Mouse (Mus musculus) kidney, postnatal 14 days (tissue): ENCODE data around the gene Gm20388.
"Not testable (repeated sequence)": the region's sequence is repeated elsewhere in the genome, so short reads cannot be mapped to it uniquely, and the experiment has no call there.

ENCODE experiments used
- DNase-seq: peaks from one replicate; pipeline ENCODE4 v3.0.0; 2022; ENCODE audit warnings: mixed read lengths

Gene Gm20388

DNA sequence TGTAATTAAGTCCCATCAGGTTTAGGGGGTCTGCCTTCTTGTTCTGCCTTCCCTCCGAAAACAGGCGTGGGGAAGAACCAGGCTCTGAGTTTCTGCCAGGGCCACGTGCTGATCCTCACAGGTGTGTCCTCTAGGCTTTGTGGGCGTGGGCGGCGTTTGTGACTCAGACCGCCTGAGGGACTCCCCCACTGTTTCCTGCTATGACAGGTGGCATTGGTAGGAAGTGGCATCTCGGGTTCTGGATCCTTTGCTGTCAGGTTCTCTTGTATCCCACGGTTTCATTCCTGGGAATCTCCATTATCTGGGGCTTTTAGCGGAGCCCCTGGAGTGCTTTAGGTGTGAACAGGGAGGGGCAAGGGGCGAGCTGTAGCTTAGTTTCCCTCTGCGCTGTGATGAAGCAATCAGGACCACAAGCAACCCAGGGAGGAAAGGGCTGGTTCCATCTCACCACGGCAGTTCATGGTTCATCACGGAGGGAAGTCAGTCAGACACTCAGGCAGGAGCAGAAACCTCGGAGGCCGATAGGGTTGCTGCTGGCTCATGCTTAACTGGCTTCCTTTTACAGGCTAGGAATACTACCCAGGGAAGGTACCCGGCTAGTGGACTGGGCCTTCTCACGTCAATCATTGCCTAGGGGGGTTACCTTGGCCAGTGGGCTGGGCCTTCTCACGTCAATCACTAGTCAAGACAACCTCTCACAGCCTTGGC is 791.3 kb downstream of the Gm20388 start:
- DNase-seq = no peak

DNA sequence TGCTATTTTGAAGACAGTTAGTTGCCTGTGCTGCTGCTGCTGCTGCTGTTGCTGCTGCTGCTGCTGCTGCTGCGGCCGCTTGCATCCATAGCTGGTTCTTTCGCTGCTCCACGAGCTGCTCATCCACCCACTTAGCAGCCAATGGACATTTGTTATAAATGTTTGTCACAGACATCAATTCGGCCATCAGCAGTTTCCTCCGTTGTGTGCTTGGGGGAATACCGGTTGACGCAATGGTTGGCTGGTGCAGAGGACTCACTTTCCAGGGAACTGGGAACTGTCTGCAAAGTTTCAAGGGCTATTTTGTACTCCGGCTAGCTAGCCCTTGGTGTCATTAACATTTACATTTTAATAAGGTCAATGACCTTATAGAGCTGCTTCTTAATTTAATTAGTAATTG is 793.6 kb downstream of the Gm20388 start:
- DNase-seq = no peak

DNA sequence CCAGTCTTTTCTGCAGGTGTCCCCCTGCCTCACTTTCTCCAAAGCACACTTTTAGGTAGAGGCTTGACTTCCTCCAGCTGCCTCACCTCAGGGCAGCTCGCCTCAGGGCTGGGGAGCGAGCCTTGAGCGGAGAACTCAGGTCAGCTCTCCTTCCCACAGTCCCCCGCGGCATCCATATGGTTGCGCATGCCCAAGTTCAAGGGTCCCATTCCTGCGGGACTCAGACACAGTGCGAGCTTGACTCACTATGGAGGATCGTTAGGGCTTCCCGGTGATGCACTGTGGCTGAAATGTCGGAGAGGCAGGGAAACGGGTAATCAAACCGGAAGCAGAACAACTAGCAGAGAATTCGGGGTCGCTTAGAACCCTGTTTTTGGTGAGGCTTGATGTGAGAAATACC is 794.5 kb downstream of the Gm20388 start:
- no peak for DNase-seq

DNA sequence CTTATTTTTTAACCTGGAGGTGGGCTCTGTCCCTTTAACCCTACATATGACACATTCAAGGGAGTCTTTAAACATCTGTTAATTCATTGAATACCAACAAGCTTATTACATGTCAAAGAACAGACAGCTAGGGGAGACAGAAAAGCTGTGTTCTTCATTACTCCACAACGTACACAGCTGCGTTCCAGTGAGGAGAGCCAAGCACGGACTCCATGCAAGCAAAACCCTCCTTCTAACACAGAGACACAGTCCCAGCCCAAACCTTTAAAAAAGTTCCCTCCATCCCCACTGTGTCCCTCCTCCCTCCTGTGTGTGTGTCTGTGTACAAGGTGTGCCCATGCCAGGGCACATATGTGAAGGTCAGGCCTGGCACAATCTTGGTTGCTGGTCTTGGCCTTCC is 795.6 kb downstream of the Gm20388 start:
- DNase-seq = no peak

DNA sequence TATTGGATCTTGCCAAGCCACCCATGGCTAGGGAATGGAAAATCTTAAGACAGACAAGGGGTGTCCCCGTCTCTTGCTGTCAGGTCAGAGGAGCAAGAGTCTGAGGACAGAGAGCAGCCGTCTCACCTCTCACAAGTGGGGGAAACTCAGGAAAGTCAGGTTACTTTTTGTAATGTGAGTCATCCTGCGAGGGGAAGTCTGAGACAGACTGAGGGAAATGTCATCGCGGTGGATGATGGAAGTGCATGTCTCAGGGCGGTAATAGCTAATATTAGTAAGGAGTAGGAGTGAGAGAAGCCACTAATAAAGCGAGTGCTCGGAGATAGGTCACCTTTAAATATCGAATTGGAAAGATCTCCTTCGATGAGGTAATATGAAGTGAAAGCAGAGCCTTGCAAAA is 798.5 kb downstream of the Gm20388 start:
- no peak for DNase-seq

DNA sequence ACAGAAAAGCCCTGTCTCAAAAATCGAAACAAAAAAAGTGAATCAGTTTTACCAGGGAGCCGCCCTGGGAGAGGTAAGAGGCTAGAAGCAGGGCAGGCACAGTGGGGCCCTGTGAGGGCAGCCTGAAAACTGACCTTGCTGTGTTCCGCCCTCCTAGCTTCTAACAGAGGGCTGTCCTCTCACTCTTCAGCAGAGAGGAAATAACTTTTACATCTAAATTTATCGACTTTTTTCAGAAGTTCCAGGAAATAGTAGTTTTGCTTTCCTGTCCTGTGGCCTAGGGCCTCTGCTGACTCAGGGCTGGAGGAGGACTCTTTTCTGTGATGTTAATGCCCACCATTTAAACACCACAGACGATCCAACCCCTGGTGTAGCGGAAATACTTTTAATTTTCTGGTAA is 804.6 kb downstream of the Gm20388 start:
- DNase-seq = no peak

DNA sequence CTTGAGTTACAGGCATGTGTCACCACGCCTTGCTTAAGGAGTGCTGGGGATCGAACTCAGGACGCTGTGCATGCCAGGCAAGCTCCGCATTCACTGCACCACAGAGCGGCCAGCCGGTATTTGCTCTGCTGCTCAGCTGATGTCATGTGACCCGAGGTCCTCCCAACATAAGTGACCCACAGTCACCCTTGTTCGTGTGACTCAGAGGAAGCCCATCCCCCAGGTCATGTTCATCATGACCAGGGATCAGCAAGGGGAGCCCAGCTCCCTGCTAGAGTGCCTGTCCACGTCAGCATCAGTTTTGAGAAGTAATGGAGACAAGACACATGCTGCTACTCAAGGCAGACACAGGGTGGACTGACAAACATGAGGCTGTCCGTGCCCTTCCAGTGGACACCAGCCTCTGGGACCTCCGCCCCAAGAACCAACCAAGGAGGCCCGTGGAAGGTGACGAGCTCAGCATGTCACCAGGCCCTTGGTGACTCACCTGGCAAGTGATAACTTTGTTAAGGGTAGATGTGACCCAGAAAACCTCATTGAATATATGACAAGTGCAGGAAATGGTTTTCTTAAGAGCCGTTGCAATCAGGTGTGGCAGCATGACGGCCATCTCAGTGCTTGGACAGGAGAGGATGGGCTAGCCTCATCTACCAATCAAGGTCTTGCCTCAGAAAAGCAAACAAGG is 805.5 kb downstream of the Gm20388 start:
- no peak for DNase-seq

DNA sequence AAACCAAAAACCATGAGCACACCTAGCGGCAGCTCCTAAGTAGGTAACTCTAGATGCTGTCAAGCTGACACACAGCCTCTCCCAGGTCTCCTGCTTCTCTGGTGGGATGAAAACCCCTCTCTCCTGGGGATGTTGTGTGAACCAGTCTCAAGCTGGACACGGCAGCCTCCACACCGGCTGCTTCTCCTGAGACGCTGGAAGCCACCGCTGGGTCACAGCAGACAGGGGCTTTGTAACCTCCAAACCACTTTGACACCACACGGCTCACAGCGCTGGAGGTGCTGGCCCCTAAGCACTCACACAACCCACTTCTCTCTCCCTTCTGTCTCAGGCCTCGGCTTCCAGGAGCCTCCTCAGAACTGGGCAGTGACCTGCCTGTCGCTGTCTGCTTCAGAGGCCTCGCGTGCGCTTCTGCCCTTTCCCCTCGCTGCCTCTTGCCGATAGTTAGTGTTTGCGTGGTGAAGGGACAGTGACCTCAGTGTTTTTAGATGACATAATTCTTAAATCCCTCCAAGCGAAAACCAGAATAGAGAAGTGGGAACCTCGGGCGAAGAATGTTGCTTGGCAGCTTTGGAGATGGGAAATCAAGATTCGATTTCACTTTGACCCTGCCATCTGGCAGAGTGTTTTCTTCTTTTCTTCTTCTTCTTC is 809.1 kb downstream of the Gm20388 start:
- DNase-seq = no peak

DNA sequence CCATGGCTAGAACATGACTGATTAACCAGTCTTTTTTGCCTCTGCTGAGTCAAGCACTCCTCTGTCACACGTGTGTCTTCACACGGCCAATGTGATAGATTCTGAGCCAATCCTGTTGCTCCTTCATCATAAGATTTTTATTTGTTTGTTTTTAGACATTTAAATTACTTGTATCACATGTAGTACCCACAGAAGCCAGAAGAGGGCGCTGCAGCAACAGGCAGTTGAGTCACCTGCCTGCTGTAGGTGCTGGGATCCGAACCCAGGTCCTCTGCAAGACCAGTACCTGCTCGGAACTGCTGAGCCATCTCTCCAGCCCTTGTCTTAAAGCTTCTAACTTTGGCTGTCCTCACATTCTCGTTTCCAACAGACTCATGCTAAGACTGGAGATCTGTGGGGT is 812.4 kb downstream of the Gm20388 start:
- DNase-seq = no peak

DNA sequence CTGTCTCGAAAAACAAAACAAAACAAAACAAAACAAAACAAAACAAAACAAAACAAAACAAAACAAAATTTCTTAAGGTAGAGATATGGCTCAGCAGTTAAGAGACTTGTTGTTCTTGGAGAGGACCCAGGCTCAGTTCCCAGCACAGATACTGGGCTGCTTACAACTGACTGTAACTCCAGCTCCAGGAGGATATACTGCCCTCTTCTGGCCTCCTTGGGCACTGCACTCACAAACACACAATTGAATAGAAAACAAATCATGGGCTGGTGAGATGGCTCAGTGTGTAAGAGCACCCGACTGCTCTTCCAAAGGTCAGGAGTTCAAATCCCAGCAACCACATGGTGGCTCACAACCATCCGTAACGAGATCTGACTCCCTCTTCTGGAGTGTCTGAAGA is 813.5 kb downstream of the Gm20388 start:
- DNase-seq = not testable (repeated sequence)

DNA sequence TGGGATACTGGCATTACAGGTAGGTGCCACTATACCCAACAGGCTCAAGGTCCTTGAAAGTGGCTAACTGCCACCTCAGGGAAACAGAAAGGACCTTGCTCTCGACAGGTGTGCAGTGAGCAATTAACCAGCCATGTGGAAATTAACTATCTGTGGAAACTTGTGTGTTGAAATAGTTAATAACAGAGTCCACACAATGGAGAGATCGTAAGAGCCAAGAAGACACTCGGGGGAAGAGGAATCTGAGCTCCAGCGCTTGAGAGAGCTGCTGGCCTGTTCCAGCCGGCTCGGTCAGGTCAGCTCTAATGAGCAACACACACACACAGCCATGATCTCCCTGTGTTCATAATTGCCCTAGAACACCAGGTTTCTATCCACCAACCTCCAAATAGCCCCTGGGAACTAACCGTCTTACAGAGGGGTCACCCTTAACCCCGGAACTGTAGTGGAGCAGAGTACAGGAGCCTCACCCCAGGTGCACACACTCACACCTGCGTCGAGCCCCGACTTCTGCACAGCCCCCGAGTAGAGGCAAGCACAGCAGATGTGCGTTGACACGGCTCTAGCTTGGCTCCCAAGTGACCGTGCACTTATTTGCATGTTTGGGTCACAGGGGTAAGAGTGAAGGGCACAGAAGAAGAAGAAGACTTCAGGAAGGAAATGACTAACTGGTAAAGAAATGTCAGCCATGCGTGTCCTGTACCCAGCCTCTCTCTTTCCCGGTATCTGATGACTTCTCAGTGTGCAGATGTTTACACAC is 814.4 kb downstream of the Gm20388 start:
- DNase-seq = no peak

DNA sequence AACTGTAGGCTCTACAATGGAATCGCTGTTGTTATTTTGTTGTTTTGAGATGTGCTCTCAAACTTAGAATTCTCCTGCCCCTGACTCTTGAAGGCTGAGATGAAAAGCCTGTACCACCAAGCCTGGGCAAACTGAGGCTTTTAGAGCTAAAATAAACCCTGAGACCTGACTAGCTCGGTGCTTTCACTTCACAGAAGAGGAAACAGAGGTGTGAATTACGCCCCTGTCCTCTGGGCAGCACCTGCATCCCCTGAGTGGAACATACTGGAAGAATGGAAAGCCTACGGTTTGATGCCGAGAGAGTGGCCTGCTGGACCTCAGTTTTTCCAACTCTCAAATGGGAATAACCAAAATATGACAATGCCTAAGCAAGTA is 814.9 kb downstream of the Gm20388 start:
- no peak for DNase-seq

DNA sequence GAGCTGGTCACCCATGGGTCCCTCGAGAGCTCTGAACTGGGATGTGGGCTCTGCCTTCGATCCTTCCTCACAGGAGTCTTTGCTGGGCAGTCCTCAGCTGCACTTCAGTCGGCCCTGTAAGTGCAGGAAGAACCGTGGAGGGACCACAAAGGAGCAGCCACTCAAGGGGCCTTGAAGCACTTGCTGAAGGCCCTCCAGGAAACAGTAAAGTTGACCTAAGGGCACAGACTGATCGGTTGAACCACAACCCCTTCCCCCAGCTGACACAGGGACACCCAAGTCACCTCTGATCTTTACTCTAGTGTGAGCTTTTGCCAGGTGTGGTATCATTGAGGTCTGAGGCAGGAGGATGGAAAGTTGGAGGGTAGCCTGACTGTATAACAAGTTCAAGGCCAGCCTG is 815.4 kb downstream of the Gm20388 start:
- DNase-seq = no peak

DNA sequence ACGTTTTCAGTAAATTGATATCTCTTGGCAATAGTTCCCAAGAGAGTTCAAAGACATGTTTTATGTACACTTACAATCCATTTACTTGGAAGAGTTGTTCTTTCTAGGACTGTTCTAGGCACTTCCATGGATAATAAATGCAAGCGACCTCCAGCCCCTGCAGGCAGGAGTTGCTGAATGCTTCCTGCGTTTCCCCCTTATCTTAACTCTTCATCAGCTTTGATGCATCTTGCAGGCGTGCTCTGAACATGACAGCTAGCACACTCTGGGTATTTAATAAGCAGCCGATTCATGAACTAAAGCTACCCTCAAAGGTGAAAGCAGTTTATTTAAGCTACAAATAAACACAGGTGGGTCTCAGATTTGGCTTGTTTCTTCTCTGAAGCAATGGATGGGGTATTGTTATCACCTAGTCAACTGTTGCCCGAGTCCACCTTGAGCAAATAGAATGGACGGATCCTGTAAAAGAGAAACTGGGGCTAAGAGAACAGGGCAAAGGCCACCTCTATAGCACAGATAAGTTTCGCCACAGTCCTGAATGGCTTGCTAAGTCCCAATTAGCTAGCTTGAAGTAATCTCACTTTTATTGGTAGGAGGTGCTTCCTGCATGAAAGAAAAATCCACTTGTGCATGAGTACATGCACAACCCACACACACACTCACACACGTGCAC is 818.0 kb downstream of the Gm20388 start:
- no peak for DNase-seq

DNA sequence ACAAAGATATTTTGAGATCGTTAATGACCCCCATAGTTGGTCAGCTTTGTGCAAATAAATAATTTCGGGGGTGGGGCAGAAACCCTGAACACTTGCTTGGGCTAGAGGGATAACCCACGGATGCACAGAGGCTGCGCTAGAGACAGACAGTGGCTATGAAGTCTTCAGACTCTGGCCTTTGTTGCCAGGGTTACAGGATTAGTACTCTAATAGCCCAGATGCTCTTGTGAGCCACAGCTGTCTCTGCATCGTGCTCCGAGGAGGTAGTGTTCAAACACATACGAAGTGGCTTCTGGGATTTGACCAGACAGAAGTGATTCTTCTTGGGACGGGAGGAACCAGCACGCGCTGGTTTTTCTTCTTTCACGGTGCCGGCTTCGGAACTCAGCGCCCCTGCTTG is 820.9 kb downstream of the Gm20388 start:
- no peak for DNase-seq

DNA sequence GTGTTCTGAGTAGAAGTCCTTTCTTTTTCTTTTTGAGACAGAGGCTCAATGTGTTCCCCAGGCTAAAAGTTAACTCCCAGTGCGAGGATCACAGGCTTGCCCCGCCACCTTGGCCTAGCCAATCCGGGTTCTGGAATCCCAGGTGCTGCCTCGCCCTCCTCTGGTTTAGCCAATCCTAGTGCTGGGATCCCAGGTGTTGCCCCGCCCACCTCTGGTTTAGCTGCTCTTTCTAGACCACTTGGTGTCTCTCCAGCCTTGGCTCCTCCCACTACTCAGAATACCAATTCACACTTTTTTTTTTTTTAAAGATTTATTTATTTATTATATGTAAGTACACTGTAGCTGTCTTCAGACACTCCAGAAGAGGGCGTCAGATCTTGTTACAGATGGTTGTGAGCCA is 821.4 kb downstream of the Gm20388 start:
- DNase-seq = peak; percentile 59

DNA sequence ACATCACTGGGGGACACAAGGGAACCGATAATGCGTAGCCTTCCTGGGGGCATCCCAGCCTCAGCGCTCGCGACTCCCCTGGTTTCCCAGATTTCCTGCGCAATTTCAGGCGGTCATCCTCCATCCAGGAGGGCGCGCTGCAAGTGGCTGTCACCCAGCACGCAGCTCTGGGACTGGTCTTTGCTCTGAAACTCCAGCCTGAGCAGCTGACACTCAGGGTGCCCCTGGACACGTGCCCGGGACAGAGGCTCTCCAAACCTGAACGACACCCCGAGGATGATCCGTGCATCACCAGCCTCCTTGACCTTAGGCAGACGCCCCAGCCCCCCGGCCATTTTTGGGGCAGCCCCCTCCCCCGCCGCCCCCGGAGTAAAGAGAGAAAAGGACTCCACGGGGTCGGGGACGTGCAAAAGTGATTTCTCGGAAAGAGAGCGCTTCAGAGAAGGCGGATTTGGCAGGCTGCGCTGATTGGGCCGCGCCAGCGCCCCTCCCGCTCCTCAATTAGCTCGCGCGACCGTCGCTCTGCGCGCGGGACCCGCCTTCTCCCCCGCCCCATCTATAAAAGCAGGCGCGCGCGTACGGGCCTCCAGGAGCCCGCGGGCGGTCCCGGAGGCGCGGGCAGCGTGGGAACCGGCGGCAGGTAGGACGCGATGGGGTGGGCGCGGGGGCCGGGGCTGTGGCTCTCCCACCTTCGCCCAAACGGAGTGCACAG is 825.3 kb downstream of the Gm20388 start, which contains the start of gene Irf8:
TSS of gene Irf8 (plus strand) at position 589 of the 712 bp plus-strand sequence.
- peak; percentile 93 for DNase-seq

DNA sequence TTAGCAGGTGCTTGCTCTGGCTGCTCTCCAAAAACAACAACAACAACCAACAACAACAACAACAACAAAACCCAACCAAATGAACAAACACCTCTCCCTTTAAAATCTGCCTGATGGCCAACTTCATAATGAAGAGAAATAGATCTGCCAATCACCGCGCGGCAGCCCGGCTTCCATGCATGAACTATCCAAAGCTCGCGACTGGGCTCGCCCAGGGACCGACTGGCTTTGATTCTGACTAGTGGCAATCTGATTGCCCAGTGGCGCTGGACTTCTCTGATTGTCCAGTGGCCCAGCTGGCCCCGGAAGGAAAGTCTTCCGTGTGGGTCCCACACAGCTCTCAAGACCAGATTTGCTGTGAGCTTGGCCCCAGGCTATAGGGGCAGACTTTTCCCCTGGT is 825.8 kb downstream of the Gm20388 start:
- DNase-seq = peak; percentile 72

DNA sequence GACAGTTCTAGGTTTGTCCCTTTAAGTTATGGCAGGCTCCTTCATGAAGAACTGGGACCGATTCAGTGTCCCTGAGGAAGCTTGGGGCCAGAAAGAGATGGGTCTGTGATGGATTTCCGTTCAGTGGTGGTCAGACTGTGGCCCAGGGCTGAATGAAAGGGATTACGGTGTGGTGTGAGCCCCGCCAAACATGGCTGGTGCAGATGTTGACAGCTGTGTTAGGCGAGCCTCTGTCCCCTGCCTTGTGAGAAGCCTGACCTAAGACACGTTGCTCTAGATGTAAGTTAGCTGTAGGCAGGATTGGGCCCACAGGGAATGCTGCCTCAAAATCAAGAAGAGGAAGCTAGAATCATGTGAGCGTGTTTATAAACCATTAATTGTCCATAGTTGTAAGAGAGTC is 826.5 kb downstream of the Gm20388 start:
- no peak for DNase-seq

DNA sequence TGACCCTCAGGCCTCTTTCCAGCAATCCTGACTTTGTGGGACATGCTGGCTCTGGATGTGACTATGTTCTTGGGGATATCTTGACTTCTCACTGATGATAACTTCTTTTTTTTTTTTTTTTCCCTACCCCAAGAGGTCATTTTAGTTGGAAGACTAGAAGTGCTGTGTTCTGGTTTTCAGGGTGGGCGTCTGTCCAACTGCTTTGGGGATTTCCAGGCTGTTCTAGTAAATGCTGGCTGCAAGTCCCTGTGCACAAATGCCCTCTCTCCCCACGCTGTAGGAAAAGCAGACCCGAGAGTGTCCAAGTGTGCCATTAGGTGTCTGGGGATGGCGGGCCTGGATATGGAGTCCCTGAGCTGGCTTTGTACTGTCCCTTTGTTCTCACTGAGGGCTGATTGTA is 828.1 kb downstream of the Gm20388 start:
- no peak for DNase-seq

DNA sequence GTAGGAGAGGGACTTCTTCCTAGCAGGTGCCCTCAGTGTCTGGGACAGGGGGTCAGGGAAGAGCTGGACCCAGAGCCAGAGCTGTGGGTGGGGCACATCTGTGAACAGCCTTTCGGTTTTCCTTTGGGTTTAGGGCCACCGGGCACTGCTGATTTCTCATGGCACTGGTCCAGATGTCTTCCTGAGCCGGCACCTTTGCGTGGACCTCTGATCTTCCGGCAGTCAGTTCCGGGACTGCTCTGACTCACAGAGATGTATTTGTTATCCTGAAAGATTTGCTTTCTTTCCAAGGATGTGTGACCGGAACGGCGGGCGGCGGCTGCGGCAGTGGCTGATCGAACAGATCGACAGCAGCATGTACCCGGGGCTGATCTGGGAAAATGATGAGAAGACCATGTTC is 828.9 kb downstream of the Gm20388 start:
- DNase-seq = no peak

DNA sequence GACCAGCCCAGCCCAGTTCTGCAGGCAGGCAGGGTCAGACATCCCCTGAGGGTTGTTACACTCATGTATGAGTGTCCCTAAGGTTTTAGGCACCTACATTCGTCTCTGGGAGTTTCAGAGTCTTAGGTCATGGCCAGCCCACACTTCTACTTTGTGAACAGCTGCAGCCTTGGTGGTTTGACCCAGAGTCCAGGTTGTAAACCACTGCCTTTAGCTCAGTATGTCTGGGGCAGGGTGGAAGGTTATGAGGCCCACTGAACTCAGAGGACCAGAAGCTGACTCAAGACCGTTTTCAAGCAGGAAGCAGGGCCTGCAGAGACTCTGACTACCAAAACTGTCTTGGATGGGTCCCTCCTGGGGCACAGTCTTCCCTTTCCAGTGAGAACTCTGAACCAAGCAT is 829.9 kb downstream of the Gm20388 start:
- no peak for DNase-seq
